Mouse (Mus musculus) thymus, postnatal 25 days (tissue): ENCODE measurements at regions not wholly inside any gene's neighbourhood (a gene's known extent, or its start where the extent isn't known, plus 50 kb on each side); places are given as distances from the start of the nearest gene placed in this dataset.
"Not testable (repeated sequence)": the region's sequence is repeated elsewhere in the genome, so short reads cannot be mapped to it uniquely, and the experiment has no call there.

Source experiments
- DNase-seq: peaks from one replicate; pipeline ENCODE4 v3.0.0; 2022

DNA sequence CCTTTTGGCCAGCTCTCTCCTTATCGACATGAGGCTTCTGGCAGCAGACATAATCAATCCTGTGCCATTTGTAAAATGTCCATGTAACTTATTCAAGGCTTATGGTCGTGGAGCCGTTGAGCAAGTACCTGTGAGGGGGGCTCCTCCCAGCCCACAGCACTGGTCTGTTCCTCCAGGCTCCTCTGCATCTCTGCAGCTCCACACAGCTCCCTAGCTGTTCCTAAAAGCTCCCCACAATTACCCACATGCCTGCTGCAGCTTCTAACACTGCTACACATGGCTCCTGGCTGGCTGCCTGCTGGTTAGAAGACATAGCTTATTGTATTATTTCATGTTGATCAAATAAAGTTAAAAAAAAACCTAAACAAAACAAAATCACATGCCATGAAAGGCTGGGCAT lies 77.9 kb downstream of the Tcp10c start:
- DNase-seq = not testable (repeated sequence)

DNA sequence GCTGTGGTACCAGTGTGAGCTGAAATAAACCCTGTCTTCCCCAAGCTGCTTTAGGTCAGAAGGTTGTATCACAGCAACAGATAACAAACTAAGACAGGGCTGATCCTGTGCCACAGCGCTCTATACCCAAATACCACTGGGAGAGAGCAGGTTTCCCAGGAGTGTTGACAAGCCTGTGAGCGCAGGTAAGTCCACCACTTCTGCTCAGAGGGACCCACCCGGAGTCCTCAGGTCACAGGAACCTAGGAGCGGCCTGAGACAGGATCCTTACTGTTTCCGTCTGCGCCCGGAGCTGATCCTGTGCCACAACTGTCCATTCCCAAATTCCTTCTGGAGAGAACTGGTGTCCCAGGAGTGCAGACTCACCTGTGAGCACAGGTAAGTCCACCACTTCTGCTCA lies 79.8 kb downstream of the Tcp10c start:
- DNase-seq = not testable (repeated sequence)

DNA sequence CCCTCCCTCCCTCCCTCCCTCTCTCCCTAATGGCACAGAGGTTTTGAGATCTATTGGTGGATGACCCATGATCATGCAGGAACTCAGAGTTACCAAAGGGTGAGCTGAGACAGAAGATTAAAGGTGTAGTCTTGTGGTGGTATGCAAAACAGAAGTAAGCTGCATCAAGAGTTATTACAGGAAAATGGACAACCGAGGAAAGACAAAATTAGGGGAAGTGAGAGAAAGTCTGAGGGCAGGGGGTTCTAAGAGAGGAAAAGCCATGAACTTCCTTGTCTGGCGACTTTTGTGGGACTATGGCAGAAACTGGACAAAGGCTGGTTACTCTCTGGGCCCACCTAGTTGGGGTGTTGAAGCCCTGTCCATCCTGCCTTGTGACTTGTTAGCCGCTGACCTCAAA lies 84.4 kb downstream of the Tcp10c start:
- DNase-seq = not testable (repeated sequence)

DNA sequence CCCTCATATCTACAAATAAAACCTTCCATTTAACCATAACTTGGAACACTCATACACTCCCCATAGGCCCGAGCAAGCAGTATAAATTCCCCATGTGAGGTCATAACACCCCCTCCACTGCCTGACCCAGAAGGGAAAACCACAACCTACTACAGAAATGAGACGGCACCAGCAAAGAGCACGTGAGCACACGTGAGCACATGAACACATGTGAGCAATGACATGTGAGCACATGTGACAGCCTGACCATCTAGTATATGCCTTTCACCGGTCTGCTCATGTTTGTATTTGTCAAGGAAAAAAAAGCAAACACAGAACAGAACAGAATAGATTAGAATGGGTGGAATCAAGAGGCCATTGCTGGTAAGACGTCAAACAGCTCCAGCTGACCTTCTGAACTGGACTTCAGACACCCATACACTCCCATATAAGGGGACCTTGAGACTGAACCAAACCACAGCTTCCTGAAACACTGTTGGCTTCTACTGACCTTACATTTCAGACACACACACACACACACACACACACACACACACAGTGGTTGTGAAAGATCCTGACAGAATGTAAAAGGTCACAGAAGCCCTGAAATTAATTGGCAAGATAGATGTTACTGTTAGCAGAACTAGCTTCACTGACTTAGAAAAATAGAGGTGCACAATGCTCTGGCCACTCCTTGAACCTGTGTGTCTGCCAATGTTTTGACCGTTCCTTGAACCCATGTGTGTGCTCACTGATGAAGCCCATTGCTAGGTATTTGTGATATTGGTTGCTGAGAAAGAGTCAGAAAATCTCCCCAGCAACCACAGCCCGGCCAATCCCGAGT lies 86.5 kb downstream of the Tcp10c start:
- DNase-seq = not testable (repeated sequence)

DNA sequence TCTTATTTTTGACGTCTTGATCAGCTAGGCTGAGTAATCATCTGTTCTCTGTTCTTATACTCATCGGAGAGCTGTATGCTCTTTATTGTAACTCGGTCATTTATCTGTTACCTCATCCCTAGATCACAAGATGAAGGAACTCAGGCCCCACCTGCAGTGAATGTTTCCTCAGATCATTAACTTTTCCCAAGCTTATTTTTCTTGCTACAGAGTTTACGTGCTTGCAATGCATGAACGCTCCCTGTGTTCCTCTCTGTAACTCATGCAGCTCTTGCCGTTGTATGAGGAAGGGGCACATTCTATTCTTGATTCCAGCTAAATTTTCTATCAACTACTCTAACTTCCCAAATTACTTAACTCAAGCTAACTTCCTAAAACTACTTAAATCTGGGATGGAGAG lies 87.9 kb downstream of the Tcp10c start:
- not testable (repeated sequence) for DNase-seq

DNA sequence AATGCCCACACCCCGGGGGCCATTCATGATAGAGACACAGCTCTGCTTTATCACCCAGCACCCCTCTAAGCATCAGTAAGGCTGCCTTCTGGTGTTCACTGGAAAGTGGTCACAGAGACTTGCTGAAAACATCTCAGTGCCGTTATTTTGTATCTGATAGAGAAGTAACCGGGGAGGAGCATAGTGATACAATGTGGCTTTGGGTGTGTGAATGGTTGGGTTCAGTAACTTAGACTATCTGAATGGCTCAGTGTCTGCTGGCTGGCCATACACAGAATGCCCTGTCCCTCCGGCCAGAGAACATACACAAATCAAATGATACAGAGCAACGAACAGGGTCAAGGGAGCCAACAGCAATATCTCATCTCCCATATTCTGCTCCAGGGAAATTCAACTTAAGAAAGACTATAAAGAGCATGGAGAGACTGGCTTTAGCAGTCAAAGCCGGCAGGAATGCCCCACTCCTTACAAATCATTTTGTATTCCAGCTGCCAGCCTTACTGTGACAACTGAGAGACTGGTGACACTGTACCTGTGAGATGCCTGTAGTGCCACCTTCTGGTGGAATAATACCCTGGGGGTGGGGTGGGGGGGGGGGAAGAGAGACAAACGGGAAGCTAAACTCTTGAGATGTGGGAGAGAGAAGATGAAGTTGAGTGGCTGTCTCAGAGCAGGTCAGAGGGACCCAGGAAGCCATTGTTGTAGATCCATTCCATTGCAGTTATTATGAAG lies 102.7 kb downstream of the Tcp10c start:
- not testable (repeated sequence) for DNase-seq

DNA sequence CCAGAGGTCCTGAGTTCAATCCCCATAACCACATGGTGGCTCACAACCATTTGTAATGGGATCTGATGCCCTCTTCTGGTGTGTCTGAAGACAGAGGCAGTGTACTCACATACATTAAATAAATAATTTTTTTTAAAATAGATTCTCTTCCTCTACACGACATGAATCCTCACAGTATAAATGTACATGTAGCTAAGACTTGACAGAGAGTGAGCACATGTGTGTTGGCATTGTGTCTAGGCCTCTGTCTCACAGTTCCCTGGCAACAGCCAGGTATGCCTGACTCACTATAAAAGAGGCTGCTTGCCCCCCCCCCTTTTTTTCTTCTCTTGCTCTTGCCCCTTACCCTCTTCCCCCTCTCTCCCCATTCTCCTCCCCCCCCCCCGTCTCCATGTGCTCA lies 103.6 kb downstream of the Tcp10c start:
- DNase-seq = not testable (repeated sequence)

DNA sequence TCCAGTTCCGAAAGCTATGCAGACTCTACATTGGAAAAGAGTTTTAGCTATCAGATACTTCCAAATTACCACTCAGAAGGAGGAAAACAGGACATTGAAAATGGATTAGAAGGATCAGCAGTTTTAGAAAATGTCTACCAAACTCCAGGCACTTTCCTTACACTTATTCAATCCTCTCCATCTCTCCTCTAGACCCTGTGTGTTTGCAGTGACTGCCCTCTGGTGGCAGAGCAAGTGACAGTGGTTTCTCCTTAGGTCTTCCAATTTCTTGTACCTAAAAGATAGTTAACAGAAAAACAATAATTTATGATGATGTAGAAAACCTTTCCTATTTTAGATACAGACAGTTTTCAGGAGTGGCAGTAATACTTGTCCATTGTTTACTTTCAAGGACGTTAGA lies 104.4 kb downstream of the Tcp10c start:
- not testable (repeated sequence) for DNase-seq

DNA sequence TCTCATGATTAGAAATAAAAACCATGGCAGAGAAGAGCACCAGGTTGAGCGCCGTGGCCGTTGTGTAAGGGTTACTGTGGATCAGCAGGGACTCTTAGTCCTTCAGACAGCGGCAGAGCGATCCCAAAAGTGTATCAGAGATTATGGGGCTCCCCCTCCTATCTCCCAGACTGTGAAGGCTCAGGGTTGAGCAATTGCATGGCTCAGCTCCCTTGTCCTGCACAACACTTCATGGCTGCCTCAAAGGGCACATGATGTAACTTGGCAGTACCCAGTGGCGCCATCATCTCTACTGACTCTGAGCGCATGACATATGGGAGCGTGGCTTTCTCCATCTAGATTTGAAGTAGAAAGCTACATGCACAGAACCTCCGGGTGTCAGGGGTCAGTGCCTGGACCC lies 108.3 kb downstream of the Tcp10c start:
- DNase-seq = not testable (repeated sequence)

DNA sequence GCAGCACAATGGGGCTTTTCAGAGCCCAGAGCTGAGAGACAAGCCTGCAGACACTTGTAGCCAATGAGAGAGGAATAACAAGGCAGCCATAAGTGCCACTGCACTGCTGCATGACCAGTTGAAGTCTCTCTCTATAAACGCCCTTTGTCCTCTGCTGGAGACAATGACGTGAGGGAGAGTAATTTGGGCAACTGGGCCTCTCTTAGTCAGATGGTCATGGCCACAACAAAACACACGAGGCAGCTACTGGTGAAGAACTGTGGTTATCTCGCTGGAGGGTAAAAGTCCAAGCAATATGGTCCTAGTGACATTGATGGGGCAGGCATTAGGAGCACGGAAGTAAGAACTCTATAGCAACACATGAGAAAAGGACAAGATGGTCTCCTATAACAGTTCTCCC lies 111.5 kb downstream of the Tcp10c start:
- not testable (repeated sequence) for DNase-seq

DNA sequence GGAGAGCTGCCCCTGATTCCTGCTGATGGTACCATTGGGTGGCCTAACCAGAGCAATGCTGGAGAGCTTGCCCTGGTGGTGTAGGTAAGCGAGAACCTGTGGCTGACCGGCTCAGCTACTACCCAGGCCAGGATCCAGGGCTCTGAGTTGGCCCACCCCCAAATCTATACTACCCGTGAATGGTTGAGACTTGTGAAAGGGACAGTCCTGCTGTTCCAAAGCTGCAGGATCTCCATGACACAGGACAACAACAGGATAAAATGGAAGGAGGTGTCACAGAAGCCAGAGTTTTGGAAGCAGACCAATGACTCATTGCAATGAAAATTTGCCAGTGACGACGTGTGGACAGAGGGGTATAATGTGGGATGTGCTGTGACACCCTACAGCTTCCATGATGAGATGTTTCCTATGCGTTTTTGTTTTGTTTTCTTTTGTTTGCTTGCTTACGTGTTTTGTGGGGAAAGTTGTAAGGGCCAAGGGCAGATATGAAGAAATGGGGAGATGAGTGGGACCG lies 115.6 kb downstream of the Tcp10c start:
- not testable (repeated sequence) for DNase-seq

DNA sequence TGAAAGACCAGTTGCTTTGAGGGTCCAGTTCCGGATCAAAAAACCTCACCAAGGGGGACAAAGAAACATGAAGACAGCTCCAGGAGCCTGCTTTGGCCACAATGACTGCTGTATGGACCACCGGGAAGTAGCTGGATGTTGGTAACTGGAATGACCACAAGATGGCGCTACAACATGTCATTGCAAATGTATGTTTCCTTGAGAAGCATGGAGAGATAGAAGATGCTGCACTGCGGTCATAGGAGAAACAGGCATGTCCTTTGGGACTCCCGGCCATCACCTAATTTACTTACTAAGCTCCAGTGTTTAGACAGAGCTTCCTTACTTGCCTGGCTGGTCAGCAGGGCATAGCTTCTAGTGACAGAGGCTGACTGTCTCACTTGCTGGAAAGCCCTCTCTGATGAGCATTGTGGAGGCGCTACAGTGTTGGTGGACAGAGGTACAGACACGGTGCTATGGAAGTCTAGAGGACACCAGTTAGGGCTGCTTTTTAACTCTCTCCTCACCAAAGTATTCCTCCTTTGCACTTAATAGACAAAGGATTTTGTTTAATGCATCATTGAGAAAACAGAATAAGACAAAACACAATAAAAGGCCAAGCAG lies 118.2 kb downstream of the Tcp10c start:
- peak; percentile 58 for DNase-seq

DNA sequence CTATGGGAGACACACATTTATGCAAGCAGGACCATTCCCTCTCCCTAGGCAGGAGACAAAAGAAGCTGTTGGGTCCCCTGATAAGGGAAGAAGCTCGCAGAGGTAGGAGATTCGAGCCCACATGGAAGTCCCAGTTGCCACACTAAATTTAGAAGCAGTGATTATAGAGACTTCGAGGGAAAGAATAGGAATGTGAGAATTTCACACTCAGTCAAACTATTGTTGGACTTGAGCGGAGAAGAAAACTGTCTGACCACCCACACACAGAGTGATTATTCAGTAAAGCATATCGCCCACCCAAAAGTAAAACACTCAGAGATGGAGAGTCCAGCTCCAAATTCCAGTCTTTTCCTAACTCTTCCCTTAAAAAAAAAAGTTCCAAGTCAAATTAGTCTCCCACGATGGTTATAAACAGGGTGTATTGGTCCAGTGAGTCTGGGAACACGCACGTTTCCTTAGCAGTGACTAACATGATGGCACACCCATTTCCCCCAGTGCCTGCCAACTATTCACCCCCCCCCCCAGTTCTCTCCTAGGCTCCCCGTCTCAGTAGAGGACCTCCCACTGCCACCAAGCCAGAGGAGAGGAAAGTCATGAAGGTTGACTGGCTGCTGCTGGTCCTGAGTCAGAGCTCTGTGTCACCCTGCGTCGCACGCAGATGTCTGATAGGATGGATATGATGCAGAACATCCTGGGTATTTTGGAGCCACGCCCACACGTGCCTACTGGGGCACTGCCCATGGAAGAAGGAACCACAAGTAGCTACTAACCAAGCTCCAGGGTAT lies 120.1 kb downstream of the Tcp10c start:
- no peak for DNase-seq

DNA sequence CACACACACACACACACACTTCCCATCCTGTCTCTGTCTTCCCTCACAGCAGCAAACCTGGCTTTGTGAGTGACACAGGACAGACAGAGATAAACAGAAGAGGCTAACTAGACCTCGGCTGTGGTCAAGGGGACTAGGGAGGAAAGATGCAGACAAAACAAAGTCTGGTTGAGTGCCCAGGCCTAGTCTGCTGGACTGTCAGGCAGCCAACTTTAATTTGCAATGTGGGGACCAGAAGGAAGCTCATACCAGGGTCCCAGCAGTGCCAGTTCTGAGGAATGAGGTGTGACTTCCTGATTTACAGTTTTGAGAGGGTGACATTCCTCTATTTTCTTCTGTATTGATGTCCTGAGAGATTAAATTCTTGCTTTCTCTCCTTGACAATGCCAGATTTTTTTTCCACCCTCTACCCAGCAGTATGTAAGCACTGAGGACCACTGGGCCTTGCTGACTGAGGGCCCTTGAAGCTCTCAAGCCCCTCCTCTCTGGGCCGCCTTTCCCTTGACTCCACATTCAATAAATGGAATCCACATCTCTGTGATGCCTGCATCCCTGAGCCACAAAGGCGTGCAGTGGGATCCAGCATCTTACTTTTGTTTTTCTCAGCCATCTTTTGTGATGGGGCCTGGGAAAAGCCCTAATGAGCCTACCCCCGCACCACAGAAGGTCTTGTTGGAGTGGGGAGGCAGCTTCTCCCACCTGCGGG lies 124.6 kb downstream of the Tcp10c start:
- no peak for DNase-seq

DNA sequence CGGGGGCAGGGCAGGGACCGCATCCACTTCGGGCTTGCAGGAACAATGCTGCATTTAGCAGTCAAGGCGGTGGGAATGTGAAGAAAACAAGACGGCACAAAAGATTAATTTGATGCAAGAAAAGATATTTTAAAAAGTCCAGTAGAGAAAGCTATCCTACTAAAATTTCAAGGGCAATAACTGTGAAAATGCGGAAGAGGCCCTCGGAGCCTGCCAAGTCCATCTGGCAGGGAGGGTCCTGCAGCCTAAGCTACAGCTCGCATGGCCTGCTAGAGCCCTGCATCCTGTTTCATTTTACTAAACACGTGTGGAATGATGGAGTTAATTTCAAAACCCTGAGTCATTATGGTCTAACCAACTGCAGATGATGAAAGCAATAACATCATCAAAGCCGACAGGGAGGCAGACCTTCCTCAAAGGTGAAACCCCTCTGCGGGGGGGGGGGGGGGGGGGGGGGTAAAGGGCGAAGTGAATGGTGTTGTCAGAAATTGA lies 125.2 kb downstream of the Tcp10c start:
- DNase-seq = no peak

DNA sequence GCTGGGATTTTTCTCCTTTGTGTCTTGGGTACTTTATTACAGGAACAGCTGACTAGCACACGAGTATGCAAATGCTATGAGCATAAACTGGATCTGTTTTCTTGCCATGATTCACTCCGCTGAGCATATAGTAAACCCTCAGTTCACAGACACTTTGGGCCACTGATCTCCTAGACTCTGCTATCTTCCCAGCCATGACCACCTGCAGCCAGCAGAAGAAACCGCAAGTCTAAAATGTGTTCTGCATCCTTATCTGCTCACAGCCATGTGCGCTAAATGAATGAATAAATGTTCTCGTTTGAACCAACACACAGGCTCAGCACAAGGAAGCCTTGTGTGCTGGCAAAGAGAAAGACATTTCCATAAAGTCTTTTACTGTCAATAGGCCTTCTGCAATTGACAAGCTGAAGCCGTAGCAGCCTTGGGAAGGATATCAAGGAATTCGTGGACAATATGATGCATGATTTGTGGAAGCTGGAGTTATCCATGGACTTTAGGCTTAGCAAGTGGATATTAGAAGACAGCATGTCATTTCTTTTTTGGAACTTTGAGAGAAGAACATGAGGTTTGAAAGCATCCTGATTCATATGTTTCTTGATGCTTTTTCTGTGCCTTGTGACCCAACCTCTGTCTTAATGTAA lies 127.2 kb downstream of the Tcp10c start:
- DNase-seq = no peak

DNA sequence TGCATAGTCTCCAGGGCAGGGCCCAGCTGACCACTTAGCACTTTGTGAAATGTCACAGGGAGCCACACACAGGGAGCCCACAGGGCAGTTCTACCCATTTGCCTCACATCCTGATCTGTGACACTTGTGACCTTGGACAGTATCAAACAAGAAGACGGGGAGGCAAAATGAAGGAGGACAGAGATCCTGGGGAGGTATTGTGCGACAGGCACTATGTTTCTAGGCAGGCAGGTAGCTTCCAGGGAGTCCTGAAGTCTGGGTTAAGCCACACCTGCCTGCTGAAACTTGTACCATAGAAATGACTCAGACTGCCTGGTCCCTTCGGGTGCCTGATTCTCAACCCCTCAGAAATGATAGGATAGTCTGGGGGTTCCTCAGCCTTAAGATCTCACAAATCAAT lies 127.8 kb downstream of the Tcp10c start:
- DNase-seq = no peak

DNA sequence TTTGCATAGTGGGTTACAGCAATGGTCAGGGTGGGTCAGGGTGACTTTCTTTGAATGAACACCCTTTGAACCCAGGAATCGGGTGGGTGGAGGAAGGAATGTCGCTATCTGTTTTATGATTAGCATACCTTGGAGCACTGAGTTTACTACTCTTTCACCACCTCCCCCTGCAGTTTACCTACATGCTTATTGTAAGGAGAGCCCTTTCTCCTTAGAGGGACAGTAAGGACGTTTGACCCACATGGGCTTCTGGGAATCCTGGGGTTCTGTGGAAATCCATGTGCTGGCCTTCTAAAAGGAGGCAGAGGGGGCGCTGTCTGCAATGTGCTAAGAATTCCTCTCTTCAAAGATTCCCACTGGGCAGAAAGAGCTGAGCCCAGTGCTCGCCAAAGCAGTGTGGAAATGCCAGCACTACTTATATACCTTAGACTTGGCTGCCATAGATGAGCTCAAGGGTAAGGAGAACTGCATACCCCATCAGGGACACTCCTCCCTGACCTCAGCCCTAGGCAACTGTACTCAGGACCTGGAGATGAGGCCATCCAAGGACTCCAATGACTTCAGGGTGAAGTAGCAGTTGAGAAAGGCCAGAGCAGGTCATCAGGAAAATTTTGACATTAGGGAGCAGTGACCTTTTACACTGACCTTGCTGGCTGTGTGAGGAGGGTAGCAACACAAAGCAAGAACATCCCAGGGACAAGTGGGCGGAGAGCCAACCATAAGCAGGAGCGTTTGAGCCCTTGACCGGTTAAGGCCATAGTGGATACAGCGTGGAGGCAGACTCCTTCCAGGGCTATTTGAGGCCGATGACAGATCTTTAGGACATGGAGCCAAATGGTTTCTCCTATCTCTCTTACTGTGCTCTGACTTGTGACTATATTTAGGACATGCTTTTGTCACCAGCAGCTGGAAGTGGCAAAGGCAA lies 133.2 kb downstream of the Tcp10c start:
- DNase-seq = no peak

DNA sequence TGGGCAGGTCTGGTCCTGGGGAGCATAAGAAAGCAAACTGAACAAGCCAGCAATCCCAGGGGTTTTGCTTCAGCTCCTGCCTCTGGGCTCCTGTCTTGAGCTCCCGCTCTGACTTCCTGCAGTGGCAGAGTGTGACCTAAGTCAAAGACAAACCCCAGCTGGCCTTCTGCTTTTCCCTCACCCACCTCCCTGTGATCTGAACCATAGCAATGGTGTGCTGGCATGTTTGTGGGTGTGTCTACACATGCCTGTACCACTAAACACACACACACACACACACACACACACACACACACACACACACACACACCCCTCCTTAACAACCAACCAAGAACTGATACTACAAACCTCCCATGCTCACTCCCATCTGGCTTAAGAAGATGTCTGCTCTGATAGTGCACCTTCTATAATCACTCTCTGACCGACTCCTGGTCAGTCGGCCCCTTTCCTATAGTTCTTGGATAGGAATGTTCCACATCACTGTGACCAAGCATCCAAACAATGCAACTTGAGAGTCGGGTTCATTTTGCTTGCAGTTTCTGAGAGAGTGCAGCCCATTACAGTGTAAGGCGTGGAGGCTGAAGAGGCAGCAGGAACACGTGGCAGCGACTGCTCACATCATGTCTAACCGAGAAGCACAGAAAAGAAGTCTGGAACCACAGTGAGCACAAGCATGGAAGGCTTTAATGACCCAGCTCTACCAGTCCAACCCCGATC lies 134.4 kb downstream of the Tcp10c start:
- DNase-seq = no peak

DNA sequence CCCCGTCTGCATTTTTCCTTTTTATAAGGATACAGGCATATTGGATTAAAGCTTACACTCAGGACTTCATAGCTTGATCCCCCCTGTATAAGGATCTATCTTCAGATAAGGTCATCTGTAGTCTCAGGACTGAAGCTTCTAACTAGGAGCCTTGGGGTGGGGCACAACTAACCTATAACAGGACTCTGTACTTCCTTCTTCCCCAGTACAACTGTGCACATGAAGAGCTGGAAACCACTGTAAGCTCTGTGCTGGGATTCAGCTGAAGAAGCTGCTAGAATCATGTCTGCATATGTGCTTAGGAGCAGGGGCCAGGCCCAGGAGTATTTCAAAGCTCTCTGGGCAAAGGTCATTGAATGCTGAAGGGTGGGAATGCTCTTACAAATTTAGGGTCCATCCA lies 137.9 kb downstream of the Tcp10c start:
- DNase-seq = not testable (repeated sequence)
